Mouse (Mus musculus) ovary, adult 18-20 months (tissue): Measurements from ENCODE around the gene Slc16a8.

Experiments
- DNase-seq: peaks from one replicate; pipeline ENCODE4 v3.0.0; 2022; ENCODE audit warnings: low spot score, mixed read lengths

Gene Slc16a8

DNA sequence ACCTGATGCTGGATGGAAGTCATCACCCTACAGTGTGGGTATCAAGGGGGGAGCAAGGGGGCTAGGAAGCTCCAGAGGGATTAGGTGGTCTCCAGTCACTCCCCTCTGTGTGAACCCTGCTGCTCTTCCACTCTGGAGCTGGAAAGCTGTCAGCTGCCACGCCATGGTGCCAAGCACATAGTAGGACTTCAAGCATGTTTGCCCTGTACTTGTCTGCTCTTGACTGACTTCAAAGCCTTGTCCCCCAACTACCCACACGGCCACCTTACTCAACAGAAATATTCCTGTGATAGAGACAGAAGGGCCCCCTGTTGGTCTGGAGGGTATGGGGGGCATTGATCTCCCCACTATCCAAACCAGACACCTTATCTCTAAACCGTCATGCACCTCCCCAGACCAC, 38.4 kb downstream of the Slc16a8 start:
- DNase-seq: no peak

DNA sequence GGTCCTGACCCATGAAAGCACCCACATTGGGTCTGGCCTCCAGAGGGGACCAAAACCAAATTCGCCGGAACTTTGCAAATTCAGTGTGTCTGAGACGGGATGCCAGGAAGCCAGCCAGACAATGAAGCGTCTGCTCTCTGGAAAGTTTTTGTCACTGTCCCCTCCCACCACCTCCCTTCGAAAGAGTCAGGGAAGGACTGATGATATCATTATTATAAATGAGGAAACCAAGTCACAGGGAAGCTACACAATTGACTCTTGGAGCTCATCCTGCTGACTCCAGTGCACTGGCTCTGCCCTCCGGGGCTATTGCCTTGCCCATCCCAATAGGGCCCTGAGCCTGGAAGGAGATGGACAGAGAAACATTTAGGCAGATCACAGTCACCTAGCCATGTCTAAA, 41.0 kb downstream of the Slc16a8 start:
- DNase-seq: no peak

DNA sequence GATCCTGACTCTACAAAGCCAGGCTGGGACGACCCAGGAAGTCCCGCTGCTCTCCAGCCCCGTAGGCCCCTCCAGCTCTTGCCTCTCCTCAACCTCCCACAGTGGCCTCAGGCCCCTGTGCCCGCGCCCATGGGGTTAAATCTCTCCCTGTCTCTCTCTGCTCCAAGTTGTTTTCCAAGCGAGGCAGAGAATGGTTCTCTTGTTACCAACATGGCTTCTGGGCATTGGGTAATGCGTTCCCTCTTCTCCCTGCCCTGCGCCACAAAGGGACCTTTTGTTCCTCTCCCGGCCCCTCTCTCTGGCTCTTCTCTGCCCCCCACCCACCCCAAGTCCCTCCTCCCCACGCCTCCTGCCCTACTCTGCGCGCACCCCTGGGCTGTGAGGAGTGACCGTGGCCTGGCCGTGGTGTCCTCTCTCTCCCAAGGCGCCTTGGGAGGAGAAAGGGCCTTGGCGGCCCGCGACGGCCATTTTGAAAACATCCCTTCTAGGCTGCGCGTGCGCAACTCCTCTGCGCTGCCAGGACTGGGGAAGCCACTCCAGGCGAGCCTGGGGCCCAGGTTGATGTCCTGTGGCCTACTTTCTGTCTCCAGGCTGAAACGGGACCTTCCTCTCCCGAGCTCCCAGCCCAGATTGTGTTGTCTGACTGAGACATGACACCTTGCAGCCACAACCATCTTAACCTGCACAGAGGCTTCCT, 41.7 kb downstream of the Slc16a8 start:
- DNase-seq: no peak

- no peak for DNase-seq
Measured at GRCm38 (mm10) chr15:79210357-79210756, 44.2 kb downstream of the Slc16a8 start.

DNA sequence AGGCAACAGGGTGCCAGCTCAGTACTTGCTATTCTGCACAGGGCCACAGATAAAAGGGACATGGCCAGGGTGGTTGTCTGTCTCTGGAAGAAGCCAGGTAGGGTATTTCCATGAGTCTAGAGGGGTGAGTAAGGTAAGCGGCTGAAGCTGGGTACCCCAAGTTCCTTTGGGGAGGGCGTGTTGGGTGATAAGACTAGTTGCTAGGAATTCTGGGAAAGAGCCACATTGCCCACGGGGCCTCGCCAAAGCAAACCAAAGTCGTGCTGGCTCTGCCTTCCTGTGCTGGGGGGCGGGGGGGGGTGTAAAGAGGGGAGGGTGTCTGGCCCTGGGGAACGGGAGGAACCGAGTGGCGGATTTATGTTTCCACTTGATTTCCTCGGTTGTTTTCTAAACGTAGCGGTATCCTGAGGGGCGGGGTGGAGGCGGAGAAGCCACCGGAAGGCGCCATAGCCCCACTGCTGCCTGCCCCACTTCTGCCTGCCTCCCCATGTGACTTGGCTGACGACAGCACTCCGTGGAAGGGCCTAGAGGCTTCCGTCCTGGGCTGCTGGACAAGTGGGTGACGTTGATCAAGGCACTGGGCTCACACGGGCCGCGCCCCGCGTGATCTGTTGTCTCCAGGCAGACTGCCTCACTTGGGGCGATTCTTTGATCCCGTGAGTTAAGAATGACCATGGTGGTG, 45.7 kb downstream of the Slc16a8 start:
- no peak for DNase-seq

- DNase-seq: no peak
Measured at GRCm38 (mm10) chr15:79208211-79208610, 46.4 kb downstream of the Slc16a8 start.

- no peak for DNase-seq
Measured at GRCm38 (mm10) chr15:79202575-79202974, 52.0 kb downstream of the Slc16a8 start.

DNA sequence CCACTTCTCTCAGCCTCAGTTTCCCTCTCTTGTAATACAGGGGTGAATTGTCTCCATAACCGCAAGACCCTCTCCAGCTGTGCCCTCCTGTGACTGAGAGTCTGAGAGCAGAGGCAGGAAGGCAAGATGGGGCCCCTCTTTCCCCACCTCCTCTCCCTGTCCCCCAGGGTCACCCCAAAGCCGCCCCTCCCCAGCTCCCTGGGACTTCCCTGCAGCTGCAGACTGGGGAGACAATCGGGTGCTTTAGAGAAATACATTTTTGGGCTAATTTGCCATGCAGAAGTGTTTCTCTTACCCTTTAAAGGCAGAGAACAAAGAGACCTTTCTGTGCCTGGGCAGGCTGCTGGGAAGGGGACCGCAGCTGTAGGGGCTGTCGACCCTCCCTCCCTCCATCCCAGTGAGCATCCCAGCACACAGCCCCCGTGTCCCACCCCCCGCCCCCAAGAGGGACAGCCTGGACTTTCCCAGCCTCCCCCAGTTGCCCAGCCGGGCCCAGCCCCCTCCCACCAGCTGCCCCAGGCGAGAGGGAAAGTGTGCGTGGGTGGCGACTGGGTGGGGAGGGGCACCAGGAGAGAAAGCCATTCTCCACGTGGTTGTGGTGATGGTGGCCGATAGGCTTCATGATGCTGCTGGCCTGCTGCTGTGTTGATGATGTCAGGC, 52.9 kb downstream of the Slc16a8 start:
- DNase-seq: no peak
